Mouse (Mus musculus) small intestine, adult 2 months (tissue): ENCODE measurements around the gene Tgoln1.

Source experiments
- CTCF ChIP-seq: fragments of 200-500 bp; IDR thresholded peaks from 2 replicates; pipeline ENCODE4 v1.5.1; 2012; ENCODE audit warnings: low read depth, mild to moderate bottlenecking, control low read depth, inconsistent platforms, low read length, moderate library complexity, mixed read lengths; ENCODE audit not compliant: insufficient replicate concordance, insufficient read length; ENCODE audit errors: extremely low read depth
- POLR2A ChIP-seq: fragments of 200-500 bp; IDR thresholded peaks from 2 replicates; pipeline ENCODE4 v1.6.1; 2012; ENCODE audit warnings: low read depth, mild to moderate bottlenecking, control low read depth, inconsistent platforms, low read length, moderate library complexity

- TF ChIP-seq POLR2A (no peak), CTCF (no peak)
Observed at GRCm38 (mm10) chr6:72576041-72576440, 40.8 kb downstream of the Tgoln1 start.
